ENCODE assay signal across 7 mouse cellular contexts in genomic region chr4:24019178-24020104, GRCm38 (mm10).
A peak's percentile ranks its signal among the peaks of the same experiment; 100 is the strongest.
DNase-seq lines count a peak whose midpoint lies in the region; ATAC-seq and TF ChIP-seq lines count a peak whose summit lies in the region.

No protein-coding gene starts in this region.

- H3K4me3 ChIP-seq in lung, embryonic 15.5 days = no peak overlapping the region
- no peak overlapping the region for H3K4me3 ChIP-seq in lung, postnatal 0 days (ENCODE audit: low read depth, low read length)
- no peak overlapping the region for H3K4me3 ChIP-seq in forebrain, embryonic 16.5 days (replicated peaks; ENCODE audit: low read length)

- H3K27me3 ChIP-seq in lung, embryonic 15.5 days = no peaks in the 10 kb centered on the region
- no peaks in the 10 kb centered on the region for H3K27me3 ChIP-seq in lung, postnatal 0 days (replicated peaks; ENCODE audit: insufficient read depth, low read length)
- H3K27me3 ChIP-seq in forebrain, embryonic 16.5 days (replicated peaks; ENCODE audit: control insufficient read depth, insufficient read depth, low read length) = no peaks in the 10 kb centered on the region

- H3K36me3 ChIP-seq in lung, embryonic 15.5 days = no peaks in the 10 kb centered on the region
- H3K36me3 ChIP-seq in lung, postnatal 0 days (ENCODE audit: insufficient read depth, low read length) = no peaks in the 10 kb centered on the region
- no peaks in the 10 kb centered on the region for H3K36me3 ChIP-seq in forebrain, embryonic 16.5 days (ENCODE audit: control insufficient read depth, insufficient read depth)

- no peaks in the 10 kb centered on the region for H3K4me1 ChIP-seq in lung, embryonic 15.5 days
- H3K4me1 ChIP-seq in lung, postnatal 0 days (ENCODE audit: insufficient read depth, low read depth, low read length) = no peaks in the 10 kb centered on the region
- H3K4me1 ChIP-seq in forebrain, embryonic 16.5 days (replicated peaks; ENCODE audit: control insufficient read depth, insufficient read depth, low read length) = peaks cover 10% of the 10 kb centered on the region

- TF ChIP-seq EP300 in lung, postnatal 0 days (IDR thresholded peaks at IDR 0.05) = no peak

- H3K9ac ChIP-seq in lung, embryonic 15.5 days = no peak overlapping the region
- no peak overlapping the region for H3K9ac ChIP-seq in lung, postnatal 0 days (replicated peaks; ENCODE audit: low read depth)
- H3K9ac ChIP-seq in forebrain, embryonic 16.5 days (replicated peaks; ENCODE audit: low read depth, low read length) = no peak overlapping the region; the same call in 1 of the 2 replicates

- DNase-seq in lung, postnatal 0 days (ENCODE audit: low spot score) = no peak
- peak; percentile 97 for DNase-seq in brain, embryonic 14.5 days (ENCODE audit: low read depth)
- DNase-seq in left cerebral cortex, adult 11 months (ENCODE audit: low spot score) = peak; percentile 29
- DNase-seq in right cerebral cortex, adult 2 months (ENCODE audit: low spot score in 2 of 2) = peak; percentile 38 to 53
- no peak for DNase-seq in heart, adult 8-10 months (ENCODE audit: low spot score)

- H3K27ac ChIP-seq in lung, embryonic 15.5 days = no peak overlapping the region
- no peak overlapping the region for H3K27ac ChIP-seq in lung, postnatal 0 days (ENCODE audit: low read length)
- peak overlapping the region; percentile 62 for H3K27ac ChIP-seq in forebrain, embryonic 16.5 days (ENCODE audit: low read length)

- no peak for TF ChIP-seq CTCF in lung, postnatal 0 days (IDR thresholded peaks at IDR 0.05)
- no peak for TF ChIP-seq CTCF in brain, embryonic 14.5 days (IDR thresholded peaks at IDR 0.05; ENCODE audit: borderline replicate concordance, extremely low read depth, insufficient read depth, insufficient read length)

- H3K9me3 ChIP-seq in lung, embryonic 15.5 days = no peaks in the 10 kb centered on the region
- no peaks in the 10 kb centered on the region for H3K9me3 ChIP-seq in lung, postnatal 0 days (ENCODE audit: low read length)
- H3K9me3 ChIP-seq in forebrain, embryonic 16.5 days (ENCODE audit: control insufficient read depth, low read length) = no peaks in the 10 kb centered on the region

- TF ChIP-seq POLR2A in brain, embryonic 14.5 days (IDR thresholded peaks at IDR 0.05; ENCODE audit: borderline replicate concordance, extremely low read depth, insufficient read depth, insufficient read length, poor library complexity, severe bottlenecking) = no peak

- H3K4me2 ChIP-seq in lung, embryonic 15.5 days = no peak overlapping the region
- H3K4me2 ChIP-seq in lung, postnatal 0 days (replicated peaks; ENCODE audit: low read depth, low read length) = no peak overlapping the region
- peak overlapping the region; percentile 20 for H3K4me2 ChIP-seq in forebrain, embryonic 16.5 days (ENCODE audit: low read length)

- 51% methylated on average over 11 of the region's 11 CpGs for WGBS in lung, embryonic 15.5 days
- WGBS in lung, postnatal 0 days = 63% methylated on average over 11 of the region's 11 CpGs
- WGBS in forebrain, embryonic 16.5 days = 10% methylated on average over 11 of the region's 11 CpGs

- ATAC-seq in lung, embryonic 15.5 days (ENCODE audit: borderline replicate concordance, extremely low read depth, low FRiP score, low TSS enrichment) = peak; percentile 52; the same call in 1 of the 2 replicates
- no peak for ATAC-seq in lung, postnatal 0 days
- ATAC-seq in forebrain, embryonic 16.5 days = peak; percentile 94

Comparison
In these comparisons a context has a peak if more than half of its experiments do, and no peak if none do; other contexts are left out.
1. DNase-seq: peak in brain, embryonic 14.5 days (single experiment), left cerebral cortex, adult 11 months (single experiment) and right cerebral cortex, adult 2 months (2 of 2); none in lung, postnatal 0 days (single experiment) and heart, adult 8-10 months (single experiment).